Mouse (Mus musculus) B cell, adult 2 months (primary cell): Measurements from ENCODE around the gene Thap11.
A peak's percentile ranks its signal among the peaks of the same experiment; 100 is the strongest.

Experiments
- DNase-seq, 2 experiments: peaks; one replicate each; pipeline ENCODE4 v3.0.0; 2022

Thap11 gene

GRCm38 (mm10) chr8:105900941-105901616 is 46.1 kb downstream of the Thap11 start:
- peak; percentile 33 to 39 for DNase-seq
